Mouse (Mus musculus) erythroblast, adult 5-6 weeks (primary cell): ENCODE results near the gene Kpna7. TPM values are rescaled to one million over a fixed set of nuclear protein-coding genes. Genes with fewer than 3 reads are reported as not detected.
"Not testable (repeated sequence)": the region's sequence is repeated elsewhere in the genome, so short reads cannot be mapped to it uniquely, and the experiment has no call there.

Source experiments
- ATAC-seq: replicated peaks from 2 replicates; pipeline ENCODE4 v1.8.0; 2016; ENCODE audit warnings: moderate number of reproducible peaks, mild to moderate bottlenecking, moderate TSS enrichment, inconsistent platforms; ENCODE audit not compliant: poor library complexity, low FRiP score, severe bottlenecking
- total RNA-seq, 2 experiments: library from RNA; stranded (forward) in 1 of 2; stranded (reverse) in 1 of 2; fragments of 150-400 nt in 1 of 2; fragments of 200-764, 138-1000 nt in 1 of 2; gene quantifications; 2 replicates each; pipeline versions ENCODE4 v1.2.3 to v1.2.4; 2015 to 2017; ENCODE audit warnings: low replicate concordance in 2 of 2

Gene Kpna7
- total RNA-seq, 2 experiments from 2014 or later = not detected

DNA sequence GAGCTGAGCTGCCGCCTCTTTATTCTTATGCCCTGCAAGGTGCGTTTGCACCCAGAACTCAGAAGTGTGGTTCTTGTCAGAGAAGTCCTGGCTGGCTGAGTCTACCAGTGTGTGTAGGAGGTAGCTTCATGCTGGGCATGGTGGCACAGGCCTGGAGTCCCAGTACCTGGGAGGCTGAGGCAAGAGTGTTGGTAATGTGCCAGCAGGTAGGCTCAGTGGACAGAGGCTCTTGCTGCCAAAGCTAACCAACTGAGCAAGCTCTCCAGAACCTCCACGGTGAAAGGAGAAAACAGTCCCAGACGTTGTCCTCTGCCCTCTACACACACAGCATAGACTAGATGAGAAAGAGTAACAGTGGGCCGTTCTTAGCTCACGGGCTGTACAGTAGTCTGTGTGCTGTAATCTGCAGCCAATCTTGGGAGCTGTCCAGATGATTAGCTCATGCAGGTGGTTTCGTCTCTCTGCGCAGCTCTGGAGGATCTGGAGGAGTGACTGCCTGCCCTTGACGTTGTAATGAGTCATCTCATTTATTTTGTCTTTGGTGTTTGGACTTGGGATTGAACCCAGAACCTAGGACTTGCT lies 22.0 kb upstream of the Kpna7 start:
- no peak for ATAC-seq

- ATAC-seq = no peak
These were observed 20.5 kb upstream of the Kpna7 start for GRCm38 (mm10) chr5:145104328-145104727.

DNA sequence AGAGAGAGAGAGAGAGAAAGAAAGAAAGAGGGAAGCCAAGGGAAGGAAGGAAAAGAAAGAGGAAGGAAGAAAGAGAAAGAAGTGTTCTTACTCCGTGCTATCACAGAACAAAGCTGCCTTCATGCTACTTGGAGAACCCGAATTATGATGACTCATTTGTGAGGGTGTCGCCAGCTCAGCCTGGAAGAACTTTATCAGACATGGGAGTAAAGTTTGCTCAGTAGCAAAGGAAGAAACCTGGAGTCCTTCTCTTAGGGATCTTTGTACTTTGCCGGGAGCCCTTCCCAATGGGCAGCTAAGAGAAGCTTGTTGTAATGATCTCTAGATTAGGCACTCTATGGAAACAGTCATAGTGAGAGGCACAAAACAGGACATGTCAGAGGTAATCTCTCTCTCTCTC lies 18.9 kb upstream of the Kpna7 start:
- ATAC-seq = no peak

GRCm38 (mm10) chr5:145101451-145101850 lies 17.6 kb upstream of the Kpna7 start:
- ATAC-seq = not testable (repeated sequence)

DNA sequence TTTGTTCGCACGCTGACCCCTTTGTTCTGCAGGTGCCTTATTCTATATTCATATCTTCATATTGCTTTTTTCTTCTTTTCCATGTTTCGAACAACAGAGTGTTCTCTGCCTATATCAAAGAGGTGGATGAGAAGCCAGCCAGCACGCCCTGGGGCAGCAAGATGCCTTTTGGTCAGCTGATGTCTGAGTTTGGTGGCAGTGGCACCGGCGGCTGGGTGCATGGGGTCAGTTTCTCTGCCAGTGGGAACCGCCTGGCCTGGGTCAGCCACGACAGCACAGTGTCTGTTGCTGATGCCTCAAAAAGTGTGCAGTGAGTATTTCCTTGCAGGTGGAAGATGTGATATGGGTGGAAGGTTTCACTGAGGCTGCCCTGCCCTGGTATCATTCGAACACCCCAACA lies 17.1 kb upstream of the Kpna7 start:
- ATAC-seq = no peak

GRCm38 (mm10) chr5:145098340-145098821 lies 14.6 kb upstream of the Kpna7 start:
- no peak for ATAC-seq

- no peak for ATAC-seq
These were observed 12.4 kb upstream of the Kpna7 start for GRCm38 (mm10) chr5:145096195-145096594.

DNA sequence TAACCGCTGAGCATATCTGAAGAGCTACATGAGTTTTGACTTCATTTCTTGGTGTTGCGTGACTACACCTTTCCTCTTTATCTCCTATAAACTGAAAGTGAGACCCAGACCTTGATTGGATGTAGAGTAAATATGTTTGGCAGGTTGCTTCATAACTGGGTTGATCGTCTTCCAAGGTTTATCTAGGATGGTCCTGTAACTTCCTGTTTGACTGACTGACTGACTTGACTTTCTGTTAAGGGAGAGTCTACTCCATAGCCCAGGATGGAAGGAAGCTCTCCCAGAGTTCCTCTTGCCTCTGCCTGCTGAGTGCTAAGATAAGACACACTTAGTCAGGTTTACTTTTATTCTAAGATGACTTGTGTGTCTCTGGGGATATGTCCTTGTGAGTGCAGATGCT lies 6.0 kb upstream of the Kpna7 start:
- no peak for ATAC-seq

- ATAC-seq = no peak
These were observed 4.4 kb upstream of the Kpna7 start for GRCm38 (mm10) chr5:145088186-145088585.

DNA sequence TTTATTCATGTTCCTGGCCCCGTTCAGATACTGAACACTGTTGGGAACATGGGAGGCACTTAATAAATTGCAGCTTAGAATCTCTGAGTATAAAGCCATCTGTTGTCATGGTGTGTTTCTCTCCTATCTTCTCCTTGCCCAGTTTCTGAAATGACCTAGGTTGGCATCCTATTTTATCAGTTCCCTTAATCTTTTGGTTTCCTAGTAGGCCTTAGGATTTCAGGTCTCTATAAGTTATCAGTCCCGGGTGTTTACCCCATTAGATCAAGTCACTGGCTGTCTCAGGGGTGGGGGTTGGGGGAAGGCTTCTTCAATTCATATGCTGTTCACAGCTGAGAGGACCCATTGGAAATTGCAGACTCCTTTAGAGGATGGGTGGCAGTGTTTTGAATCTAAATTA lies 992 bp upstream of the Kpna7 start:
- no peak for ATAC-seq

DNA sequence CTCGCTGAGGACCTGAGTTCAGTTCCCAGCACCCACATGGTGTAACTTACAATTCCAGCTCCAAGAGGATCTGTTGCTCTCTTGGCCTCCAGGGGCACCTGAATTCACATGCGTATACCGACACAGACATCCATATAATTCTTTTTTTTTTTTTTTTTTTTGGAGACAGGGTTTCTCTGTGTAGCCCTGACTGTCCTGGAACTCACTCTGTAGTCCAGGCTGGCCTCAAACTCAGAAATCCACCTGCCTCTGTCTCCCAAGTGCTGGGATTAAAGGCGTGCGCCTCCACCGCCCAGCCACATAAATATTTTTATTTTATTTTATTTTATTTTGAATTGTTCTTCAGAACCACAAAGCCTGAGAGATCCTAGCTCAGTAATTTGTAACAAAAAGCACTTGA lies 629 bp downstream of the Kpna7 start:
- not testable (repeated sequence) for ATAC-seq

DNA sequence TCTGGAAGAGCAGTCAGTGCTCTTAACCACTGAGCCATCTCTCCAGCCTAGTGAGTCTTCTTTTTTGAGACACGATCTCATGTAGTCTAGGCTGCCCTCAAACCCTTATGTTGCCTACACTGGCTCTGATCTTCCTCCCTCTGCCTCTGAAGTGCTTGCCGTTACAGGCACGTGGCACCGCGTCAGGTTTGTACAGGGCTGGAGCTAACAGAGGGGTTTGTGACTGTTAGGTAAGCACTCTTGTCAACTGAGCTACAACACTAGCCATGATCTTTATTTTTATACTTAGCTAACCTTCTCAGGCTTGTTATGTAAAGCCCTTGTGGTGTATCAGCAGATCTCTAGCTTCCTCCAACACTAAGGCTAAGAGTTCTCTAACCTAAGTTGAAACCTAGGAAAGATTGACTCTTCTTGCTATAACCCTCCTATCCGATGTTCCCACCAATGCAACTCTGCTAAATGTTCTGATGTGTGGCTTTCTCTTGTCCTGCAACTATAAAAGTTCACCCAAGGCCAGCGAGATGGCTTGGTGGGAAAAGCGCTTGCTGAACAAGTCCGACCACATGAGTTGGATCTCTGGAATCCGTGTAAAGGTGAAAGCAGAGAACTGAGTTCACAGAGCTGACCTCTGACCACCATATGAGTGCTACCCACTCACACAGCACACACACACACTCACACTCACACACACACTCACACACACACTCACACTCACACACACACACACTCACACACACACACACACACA lies 1.8 kb downstream of the Kpna7 start:
- no peak for ATAC-seq

GRCm38 (mm10) chr5:145075081-145075480 lies 8.7 kb downstream of the Kpna7 start:
- no peak for ATAC-seq

DNA sequence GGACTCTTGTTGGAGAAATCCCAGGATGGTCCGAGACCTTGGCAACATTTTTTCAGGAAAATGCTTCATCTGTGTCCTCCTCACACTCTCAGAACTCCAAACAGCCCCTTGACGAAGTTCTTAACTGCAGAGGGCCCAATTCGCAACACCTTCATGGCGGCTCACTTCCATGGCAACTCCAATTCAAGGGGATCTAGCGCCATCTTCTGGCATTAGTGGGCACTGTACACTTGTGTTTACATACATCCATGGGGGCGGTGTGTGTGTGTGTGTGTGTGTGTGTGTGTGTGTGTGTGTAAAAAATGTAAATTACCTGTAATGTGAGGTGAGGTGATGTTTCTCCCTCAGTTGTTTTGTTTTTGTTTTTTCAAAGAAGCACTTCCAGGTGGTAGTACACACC lies 12.5 kb downstream of the Kpna7 start:
- ATAC-seq = no peak

DNA sequence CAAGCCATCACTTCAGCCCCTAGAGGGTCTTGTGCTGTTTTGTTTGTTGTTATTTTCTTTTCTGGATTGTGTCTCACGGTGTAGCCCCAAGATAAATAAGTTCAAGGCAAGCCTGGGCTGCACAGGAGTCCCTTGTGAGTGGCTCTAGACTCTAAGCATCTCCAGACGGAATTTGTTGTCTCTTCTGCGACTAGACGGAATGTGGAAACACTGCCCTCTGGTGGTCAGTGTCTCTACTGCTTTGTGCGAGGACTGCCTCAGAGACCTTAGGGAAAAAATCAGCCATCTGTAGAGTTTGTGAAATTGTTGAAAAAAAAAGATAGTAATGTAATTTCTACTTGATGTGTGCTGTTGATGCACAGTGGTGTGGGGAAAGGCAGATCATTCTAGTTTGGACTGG lies 14.1 kb downstream of the Kpna7 start:
- ATAC-seq = peak; percentile 77

GRCm38 (mm10) chr5:145068863-145069262 lies 15.0 kb downstream of the Kpna7 start:
- no peak for ATAC-seq

GRCm38 (mm10) chr5:145064765-145065340 lies 19.0 kb downstream of the Kpna7 start:
- no peak for ATAC-seq

DNA sequence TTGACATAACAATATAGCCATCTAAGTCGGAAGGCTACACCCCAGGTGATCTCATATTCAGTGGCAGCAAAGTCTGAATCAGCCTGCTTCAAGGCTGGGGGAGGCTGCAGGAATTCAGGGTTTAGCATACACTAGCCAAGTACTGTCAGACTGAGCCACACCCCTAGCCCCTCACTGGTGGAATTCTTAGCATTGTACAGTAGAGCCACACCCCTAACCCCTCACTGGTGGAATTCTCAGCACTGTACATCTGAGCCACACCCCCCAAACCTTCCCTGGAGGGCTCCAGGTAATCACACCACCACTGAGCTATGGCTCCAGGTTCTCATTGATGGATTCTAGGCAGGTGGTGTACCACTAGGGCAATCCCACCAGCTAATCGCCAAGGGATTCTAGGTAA lies 24.3 kb downstream of the Kpna7 start:
- ATAC-seq = no peak

GRCm38 (mm10) chr5:145058722-145059121 lies 25.1 kb downstream of the Kpna7 start:
- no peak for ATAC-seq

DNA sequence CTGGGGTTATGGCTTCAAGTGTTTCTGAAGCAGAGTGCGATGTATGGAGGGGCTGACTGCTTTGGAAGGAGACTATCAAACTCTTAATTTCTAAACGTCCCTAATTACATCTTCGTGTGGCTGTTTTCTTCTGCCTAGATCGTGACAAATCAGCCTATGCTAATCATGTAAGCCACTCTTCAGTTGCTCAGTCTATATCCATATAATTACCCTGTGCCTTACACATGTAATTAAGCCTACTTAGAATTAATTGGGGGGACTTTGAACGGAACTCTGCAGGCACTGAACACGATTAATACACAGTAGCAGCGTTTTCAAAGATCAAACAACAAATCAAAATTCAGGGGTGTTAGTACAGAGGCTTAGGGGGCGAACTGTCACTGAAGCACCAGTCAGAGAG lies 25.9 kb downstream of the Kpna7 start:
- ATAC-seq = no peak

DNA sequence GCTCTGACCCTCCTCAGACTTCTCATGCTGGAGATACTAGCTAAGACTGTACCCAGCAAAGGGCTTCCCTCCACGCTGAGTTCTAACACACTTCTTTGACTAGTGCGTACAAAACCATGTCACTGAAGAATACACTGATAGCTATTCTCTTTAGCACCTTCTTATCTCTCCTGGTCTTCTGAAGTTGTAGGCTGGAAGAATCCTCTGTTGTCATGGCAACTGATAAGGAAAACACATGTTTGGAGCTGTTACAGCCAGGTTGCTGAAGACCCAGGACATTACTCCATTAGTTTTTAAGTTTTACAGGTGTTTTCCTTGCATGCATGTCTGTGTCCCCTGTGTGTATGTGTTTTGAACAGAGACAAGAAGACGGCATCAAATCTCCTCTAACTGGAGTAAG lies 29.6 kb downstream of the Kpna7 start:
- ATAC-seq = not testable (repeated sequence)
